Mouse (Mus musculus): Measurements from ENCODE around the gene Cela2a.

- no peak for TF ChIP-seq CTCF (IDR thresholded peaks at IDR 0.05; ENCODE audit: control insufficient read depth, insufficient read depth, low read length)
- TF ChIP-seq POLR2A (IDR thresholded peaks at IDR 0.05; ENCODE audit: borderline replicate concordance, control insufficient read depth, low read depth, low read length), result no peak
Observed at GRCm38 (mm10) chr4:141830381-141830780, 4.4 kb upstream of the Cela2a start.
